Mouse (Mus musculus) left cerebral cortex, adult 9 months (tissue): ENCODE data around the gene Adra1d.

Experiments used
- DNase-seq, 2 experiments: peaks; one replicate each; pipeline ENCODE4 v3.0.0; 2022; ENCODE audit warnings: low spot score in 2 of 2

Adra1d gene

GRCm38 (mm10) chr2:131561891-131562585 is at the start of gene Adra1d:
TSS of gene Adra1d (minus strand) at chr2:131562283.
- no peak for DNase-seq

- no peak for DNase-seq
Observed at GRCm38 (mm10) chr2:131601881-131602280, 39.8 kb upstream of the Adra1d start.

DNA sequence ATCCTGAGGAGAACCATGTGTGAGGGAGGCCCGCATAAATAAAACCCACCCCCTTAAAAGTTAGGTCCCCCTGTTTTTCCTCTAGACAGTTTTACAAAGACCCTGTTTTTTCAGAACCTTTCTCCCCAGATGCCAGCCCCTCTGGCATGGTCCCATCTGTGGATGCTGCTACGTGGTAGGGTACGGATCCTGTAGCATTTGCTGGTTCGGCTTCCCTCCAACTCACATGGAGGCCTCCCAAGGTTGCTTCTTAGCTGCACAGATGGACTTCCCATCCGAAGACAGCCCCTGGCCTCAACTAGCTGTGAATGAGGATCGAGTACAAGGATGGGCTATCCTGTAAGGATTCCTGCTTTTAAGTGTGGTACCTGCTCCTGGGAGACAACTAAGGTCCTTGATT is 32.8 kb upstream of the Adra1d start:
- DNase-seq: no peak

DNA sequence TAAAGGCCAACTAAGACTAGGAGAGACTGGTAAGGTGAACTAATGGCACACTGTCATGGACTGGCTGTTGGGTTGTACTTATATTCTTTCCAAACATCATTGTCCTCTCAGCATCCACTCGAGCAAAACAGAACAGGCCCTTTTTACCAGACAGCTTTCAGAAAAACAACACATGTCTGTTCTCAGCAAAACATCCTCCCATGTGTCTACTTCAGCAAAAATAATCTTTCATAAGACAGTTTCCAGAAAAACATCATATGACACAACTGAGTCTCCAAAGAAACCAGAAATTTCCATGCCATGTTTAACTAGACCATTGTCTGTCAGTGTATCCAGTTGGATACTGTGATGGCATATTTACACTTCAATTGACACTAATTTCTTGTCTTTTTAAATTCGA is 25.4 kb upstream of the Adra1d start:
- DNase-seq: no peak

- no peak for DNase-seq
Observed at GRCm38 (mm10) chr2:131581506-131581905, 19.4 kb upstream of the Adra1d start.

DNA sequence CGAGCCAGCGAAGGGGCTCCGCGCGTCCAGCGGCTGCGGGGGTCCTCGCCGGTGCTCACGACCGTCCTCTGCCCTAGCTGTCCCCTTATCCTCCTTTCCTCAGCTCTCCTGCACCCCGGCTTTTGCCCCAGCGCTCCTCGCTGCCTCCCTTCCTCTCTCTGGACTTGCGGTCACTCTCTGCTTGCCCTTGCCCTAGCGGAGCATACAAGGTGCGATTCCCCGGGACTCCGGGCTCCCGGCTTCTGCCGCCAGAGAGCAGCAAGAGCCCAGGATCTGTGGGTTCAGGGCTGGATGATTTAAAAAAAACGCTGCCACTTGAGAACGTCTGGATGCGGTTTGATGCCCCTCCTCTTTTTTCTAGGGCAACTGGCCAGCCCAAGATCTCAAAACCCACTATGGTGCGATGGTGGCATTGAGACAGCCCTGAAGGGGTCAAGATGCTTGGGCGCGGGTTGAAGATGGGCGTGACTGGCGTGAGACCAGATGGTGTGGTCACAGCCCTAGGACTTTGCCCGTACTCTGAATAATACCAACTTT is 571 bp upstream of the Adra1d start:
- DNase-seq: peak in 1 of 2 experiments; percentile 73

DNA sequence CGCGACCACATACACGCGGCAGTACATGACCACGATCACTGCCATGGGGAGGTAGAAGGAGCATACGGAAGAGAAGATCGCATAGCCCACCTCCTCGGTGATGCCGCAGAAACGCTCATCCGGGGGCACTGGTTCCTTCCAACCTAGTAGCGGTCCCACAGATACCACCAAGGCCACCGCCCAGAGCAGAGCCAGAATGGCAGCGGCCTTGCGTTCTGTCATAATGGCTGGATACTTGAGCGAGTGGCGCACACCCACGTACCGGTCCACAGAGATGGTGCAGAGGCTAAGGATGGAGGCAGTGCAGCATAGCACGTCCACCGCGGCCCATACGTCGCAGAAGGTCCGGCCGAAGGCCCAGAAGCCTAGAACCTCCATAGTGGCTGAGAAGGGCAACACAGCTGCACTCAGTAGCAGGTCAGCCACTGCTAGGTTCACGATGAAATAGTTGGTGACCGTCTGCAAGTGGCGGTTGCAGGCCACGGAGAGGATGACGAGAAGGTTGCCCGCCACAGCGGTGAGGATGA is 676 bp downstream of the Adra1d start:
- DNase-seq: no peak

DNA sequence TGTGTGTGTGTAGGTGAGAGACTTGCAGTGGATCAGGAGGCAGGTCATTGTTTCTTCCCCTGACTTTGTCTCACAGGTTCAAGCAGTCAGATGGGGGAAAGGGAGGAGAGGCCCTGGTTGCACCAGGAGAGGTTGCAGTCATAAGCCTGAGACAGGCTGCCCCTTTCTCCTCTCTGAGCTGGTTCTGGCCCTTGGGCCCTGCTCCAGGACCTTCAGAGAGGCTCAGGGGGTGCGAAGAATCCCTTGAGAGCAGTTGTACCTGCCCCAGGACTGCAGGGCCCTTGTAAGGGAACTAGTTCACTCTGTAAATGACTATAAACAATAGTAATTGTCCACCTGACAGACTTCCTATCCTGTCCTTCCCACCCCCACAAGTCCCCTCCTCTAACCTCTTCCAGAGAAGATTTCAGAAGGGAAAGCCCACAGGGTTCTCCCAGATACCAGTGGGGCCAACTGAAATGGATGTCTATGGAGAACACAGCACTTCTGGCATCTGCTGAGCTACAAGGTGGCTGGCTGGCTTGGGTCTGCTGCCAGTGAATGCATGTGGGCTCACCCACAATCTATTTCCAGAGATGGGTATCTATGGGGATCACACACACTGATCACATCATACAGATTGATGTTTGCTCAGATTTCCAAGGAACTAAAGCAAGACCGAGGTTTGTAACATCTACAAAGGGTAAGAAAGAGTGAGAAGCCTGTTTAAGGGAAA is 1.7 kb downstream of the Adra1d start:
- DNase-seq: peak in 1 of 2 experiments; percentile 44

GRCm38 (mm10) chr2:131557896-131558295 is 4.2 kb downstream of the Adra1d start:
- DNase-seq: no peak

GRCm38 (mm10) chr2:131552736-131553400 is 9.2 kb downstream of the Adra1d start:
- no peak for DNase-seq

- DNase-seq: no peak
Observed at GRCm38 (mm10) chr2:131551701-131552620, 10.1 kb downstream of the Adra1d start.

GRCm38 (mm10) chr2:131550906-131551305 is 11.2 kb downstream of the Adra1d start:
- no peak for DNase-seq

GRCm38 (mm10) chr2:131550474-131550873 is 11.6 kb downstream of the Adra1d start:
- DNase-seq: no peak

GRCm38 (mm10) chr2:131549090-131549489 is 13.0 kb downstream of the Adra1d start:
- no peak for DNase-seq

DNA sequence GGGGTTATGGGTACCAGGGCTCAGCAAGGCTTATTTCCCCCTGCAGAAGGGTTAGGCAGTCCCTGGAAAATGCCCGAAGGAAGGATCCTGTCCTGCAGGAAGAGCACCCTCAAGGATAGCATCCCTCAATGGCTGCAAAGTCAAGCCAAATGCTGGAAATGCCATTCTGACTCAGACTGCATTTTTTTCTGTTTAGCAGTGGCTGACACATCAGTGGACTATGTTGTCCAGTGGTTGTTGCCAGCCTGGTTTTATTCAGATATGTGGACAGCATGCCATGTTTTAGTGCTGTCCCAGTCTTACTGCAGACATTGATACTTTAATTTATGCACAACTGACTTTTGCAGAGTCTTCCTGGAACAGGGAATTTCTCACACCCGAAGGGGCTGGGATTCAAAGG is 13.8 kb downstream of the Adra1d start:
- DNase-seq: no peak

DNA sequence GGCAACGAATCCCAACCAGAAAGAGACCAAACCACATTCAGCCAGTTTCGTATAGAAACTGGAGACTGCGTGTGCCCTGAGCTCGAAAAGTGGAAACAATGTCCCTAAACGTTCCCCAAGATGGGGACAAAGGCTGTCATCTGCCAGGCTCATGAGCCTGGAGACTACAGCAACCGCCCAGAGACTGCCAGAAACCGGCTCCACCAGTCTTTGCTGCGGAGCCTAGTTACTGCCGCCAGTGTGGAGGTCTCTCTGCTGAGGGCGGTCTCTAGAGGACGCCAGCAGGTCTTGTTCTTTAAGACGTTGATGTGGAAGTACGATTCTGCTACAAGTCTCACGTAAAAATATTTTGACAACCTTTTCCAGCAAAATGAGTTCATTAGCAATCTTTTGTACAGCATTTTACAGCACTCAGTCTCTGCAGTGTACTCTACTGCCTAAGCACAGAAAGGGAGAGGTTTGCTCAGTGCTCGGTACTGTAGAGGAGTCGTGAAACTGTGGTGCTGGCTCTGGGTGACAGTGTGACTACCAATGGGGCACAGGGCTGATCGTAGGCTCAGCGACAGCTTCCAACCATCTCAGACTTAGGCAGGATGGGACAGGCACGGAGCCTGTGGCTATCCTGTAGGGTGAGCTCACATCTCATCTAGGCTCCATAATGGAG is 15.2 kb downstream of the Adra1d start:
- DNase-seq: peak in 1 of 2 experiments; percentile 27

- no peak for DNase-seq
Observed at GRCm38 (mm10) chr2:131546308-131546700, 15.8 kb downstream of the Adra1d start.

DNA sequence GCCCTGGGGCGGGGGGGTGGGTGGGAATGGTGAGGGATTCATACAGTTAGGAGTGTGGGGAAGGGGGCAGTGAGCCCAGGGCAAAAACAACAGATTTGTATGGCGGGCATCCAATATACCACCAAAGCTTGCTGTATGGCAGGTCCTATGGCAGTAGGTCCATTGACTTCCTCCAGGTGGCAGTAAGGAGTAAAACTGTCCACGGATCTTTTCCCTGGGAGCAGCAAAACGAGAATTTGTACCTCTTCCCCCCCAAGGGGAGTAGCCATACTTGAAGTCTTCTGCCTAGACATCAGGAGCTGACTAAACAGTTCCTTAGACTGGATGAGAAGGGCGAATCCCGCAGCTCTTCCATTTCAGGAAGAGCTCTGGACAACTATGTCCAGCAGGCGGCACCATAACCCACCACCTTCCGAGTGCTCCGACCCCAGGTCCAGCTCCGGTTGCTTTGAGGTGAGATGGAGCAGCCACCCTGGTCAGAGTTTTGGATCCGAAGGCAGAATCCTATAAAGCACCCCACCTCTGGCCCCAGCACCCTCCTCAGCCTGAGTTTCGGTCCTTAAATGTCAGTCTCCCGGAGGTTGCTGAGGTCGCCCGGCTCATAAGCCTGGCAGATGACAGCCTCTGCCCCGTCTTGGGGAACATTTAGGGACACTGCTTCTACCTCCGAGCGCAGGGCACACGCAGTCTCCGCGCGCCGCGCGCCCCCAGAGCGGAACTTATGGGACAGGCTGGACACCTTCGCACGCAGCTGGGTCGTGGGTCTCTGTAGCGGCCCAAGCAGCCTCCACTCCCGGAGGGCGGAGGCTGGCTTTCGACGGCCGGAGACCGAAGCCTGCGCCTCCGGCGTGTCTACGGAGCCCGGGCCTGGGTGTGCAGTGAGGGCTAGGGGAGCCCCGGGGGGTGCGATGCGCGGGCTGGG is 16.4 kb downstream of the Adra1d start:
- DNase-seq: peak in 1 of 2 experiments; percentile 54

- no peak for DNase-seq
Observed at GRCm38 (mm10) chr2:131542531-131542930, 19.6 kb downstream of the Adra1d start.

GRCm38 (mm10) chr2:131541686-131542085 is 20.4 kb downstream of the Adra1d start:
- no peak for DNase-seq
